Mouse (Mus musculus) cerebellum, adult 18-20 months (tissue): Measurements from ENCODE around the gene Abhd12b.

Experiments used
- DNase-seq, 2 experiments: peaks; one replicate each; pipeline ENCODE4 v3.0.0; 2021

The Abhd12b gene

GRCm38 (mm10) chr12:70153842-70154241, at the start of gene Abhd12b:
Gene Abhd12b (plus strand): TSS chr12:70154142.
- DNase-seq = no peak

DNA sequence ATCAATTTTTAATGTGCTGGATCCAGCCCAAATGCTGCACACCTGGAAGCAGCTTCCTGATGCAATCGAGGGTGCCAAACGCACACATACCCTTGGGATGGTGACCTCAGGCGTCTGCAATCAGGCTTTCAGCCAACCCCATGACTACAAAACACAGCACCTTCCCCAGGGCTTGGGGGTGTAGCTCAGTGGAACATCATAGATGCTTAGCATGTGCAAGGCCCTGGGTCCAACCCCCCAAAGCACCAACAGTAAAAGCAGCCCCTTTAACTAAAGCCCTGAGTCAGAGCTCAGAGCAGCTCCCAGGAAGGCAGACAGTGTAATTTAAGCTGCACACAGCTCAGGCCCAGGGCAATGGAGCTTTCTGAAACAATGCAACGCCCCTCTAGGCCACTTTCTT, 49.7 kb upstream of the Abhd12b start:
- no peak for DNase-seq

GRCm38 (mm10) chr12:70104776-70105420, 49.0 kb upstream of the Abhd12b start:
- no peak for DNase-seq

- DNase-seq = no peak
Measured at GRCm38 (mm10) chr12:70105885-70106284, 48.1 kb upstream of the Abhd12b start.

GRCm38 (mm10) chr12:70106508-70106907, 47.4 kb upstream of the Abhd12b start:
- DNase-seq = no peak

GRCm38 (mm10) chr12:70108104-70108503, 45.8 kb upstream of the Abhd12b start:
- DNase-seq = no peak

- peak; percentile 24 to 32 for DNase-seq
Measured at GRCm38 (mm10) chr12:70109921-70110320, 44.0 kb upstream of the Abhd12b start.

- DNase-seq = peak in 1 of 2 experiments; percentile 18
Measured at GRCm38 (mm10) chr12:70110375-70111116, 43.4 kb upstream of the Abhd12b start.

DNA sequence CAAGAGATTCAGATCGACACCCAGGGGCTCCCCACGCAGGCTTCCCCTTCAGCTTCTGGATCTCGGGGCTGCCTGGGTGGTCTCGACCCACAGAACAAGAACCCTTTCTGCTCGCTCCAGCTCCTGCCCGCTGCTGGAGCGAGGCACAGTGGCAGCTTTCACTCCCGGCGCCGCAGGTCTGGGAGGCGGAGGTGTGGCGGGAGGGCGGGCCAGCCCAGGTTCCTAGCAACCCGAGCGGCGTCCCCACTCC, 42.9 kb upstream of the Abhd12b start:
- DNase-seq = peak in 1 of 2 experiments; percentile 49

GRCm38 (mm10) chr12:70111367-70112089, 42.4 kb upstream of the Abhd12b start:
- peak; percentile 57 to 69 for DNase-seq

GRCm38 (mm10) chr12:70112090-70112383, 41.9 kb upstream of the Abhd12b start:
- no peak for DNase-seq

GRCm38 (mm10) chr12:70113351-70113750, 40.6 kb upstream of the Abhd12b start, which contains the start of gene Nin:
Gene Nin (minus strand): TSS chr12:70113717.
- DNase-seq = no peak

- DNase-seq = no peak
Measured at GRCm38 (mm10) chr12:70117146-70117545, 36.8 kb upstream of the Abhd12b start.

GRCm38 (mm10) chr12:70118721-70119345, 35.1 kb upstream of the Abhd12b start:
- peak; percentile 55 to 65 for DNase-seq

- DNase-seq = no peak
Measured at GRCm38 (mm10) chr12:70119552-70119951, 34.4 kb upstream of the Abhd12b start.

DNA sequence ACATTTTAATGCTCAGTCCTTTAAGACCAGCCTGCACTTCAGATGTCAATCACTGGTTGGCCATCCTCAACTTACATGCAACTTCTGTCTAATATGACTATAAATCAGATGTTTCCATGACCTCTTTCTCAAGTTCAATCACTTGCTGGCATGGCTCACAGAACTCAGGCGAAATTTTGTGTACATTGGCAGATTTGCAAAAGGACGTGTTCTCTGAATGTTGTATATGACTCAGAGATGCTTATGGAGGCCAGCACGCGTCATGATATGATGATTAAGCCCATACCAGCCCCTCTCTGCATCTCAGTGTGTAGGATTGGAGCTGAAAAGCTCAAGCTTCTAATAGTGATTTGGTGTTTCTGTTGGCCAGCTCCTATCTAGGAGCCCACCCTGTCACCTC, 27.3 kb upstream of the Abhd12b start:
- no peak for DNase-seq

- DNase-seq = no peak
Measured at GRCm38 (mm10) chr12:70129105-70129504, 24.8 kb upstream of the Abhd12b start.

DNA sequence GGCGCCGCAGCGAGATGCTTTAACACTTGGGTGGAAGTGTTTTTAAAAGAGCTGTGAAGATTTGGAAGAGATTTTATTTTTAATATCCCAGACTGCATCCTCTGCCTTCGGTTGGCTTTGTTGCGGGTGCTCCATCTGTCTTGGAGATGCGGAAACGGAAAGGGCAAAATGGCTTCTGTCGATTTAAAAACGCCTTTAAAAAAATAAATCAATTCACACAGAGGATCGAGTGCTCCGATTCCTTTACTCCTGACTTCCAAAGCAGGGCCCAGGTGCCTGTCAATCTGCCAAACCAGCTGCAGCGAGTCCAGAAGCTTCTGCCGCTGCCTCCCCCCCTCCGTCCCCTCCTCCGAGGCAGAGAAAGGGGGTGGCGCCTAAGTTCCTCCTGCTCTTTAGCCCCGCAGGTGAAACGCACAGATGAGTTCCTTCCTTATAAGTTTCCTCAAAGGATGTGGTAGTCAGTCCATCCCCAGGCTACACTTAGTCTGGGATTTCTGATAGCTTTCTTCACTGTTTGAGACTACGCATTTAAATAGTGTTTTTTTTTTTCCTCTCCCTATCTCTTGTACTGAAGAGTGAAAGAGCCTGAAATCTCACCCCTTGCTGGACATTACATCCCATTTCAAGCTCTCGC, 22.8 kb upstream of the Abhd12b start:
- peak; percentile 42 to 48 for DNase-seq

- DNase-seq = no peak
Measured at GRCm38 (mm10) chr12:70134627-70135235, 19.2 kb upstream of the Abhd12b start.

GRCm38 (mm10) chr12:70136185-70136756, 17.7 kb upstream of the Abhd12b start:
- no peak for DNase-seq

GRCm38 (mm10) chr12:70137095-70137494, 16.8 kb upstream of the Abhd12b start:
- DNase-seq = no peak

DNA sequence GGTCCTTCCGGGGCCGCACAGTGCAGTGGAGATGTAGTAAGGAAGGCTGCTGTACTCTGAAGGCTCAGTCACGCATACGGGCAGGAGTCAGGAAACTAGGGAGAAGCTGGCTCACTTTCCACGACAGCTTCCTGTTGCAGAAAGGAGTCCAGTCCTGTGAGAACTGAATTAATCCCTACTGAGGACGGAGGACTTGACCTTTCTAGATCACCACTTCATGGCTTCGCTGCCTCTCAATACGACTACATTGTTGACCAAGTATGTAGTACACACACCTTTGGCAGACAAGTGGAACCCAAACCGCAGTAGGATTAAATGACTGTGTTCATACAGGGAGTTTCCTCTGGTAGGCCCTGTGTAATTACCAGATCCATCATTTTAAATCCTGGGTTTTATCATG, 16.3 kb upstream of the Abhd12b start:
- no peak for DNase-seq
